8 mouse cellular contexts compared by ENCODE assay signal in the genomic region with DNA sequence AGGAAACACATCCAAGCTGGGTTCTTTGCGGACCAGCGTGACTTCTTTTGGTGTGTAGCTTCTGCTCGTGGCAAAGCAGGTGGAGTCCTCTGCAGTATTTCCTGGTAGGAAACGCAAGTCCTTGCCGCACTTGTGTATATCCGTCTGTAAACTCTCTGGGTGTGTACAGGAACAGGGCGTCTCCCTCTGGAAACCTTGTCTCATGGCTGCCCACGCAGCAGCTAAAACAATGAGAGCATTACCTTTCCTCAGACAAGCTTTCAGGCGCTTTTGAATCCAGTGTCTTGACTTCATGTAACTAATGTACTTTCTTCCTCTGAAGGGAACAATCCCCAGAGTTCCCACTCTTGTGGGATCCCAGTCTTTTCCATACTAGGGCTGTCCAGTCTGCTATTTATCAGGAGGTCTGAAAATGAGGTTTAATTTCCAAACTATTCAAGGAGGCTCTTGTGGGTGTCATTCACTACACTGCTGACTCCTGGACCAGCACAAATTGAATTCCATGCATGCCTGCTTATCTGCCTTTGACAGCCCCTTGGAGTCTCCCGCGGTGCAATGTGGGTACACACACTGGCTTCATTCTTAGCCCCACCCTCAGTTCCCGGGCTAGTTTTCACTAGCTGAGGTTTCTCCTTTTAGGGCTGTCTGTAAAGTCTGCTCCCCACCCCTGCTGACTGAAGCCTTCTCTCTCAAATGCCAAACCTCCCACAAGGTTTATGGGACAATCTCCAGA.
DNase-seq lines count a peak whose midpoint lies in the region; ATAC-seq lines count a peak whose summit lies in the region.
"Had no signal": no experiment of that assay in that cellular context is flagged by ENCODE, and none has a peak within 500 bp of the region (broad histone marks: within the 10 kb centered on the region; RNA-seq: fewer than 3 reads in every experiment).

No protein-coding gene starts in this region.

- H3K4me2 ChIP-seq in forebrain, embryonic 14.5 days (ENCODE audit: low read length) = no peak overlapping the region
- H3K4me2 ChIP-seq in hindbrain, embryonic 15.5 days = no peak overlapping the region; the same call in 1 of the 2 replicates
- H3K4me2 ChIP-seq: liver, embryonic 15.5 days had no signal

- no peaks in the 10 kb centered on the region; the same call in 1 of the 2 replicates for H3K4me1 ChIP-seq in forebrain, embryonic 14.5 days (ENCODE audit: control insufficient read depth, insufficient read depth, low read length)
- peaks cover 6% of the 10 kb centered on the region for H3K4me1 ChIP-seq in hindbrain, embryonic 15.5 days (replicated peaks)
- H3K4me1 ChIP-seq: liver, embryonic 15.5 days had no signal

- peak; percentile 67 for ATAC-seq in forebrain, embryonic 14.5 days
- ATAC-seq in hindbrain, embryonic 15.5 days (ENCODE audit: low FRiP score, low read depth) = peak; percentile 94

- no peak overlapping the region for H3K27ac ChIP-seq in forebrain, embryonic 14.5 days (ENCODE audit: low read depth, low read length)
- 0 out of 2 replicates have a peak overlapping the region, but pooled peaks have one; percentile 8 for H3K27ac ChIP-seq in hindbrain, embryonic 15.5 days (replicated peaks)
- H3K27ac ChIP-seq: liver, embryonic 15.5 days had no signal

- H3K27me3 ChIP-seq in forebrain, embryonic 14.5 days (replicated peaks; ENCODE audit: control insufficient read depth, insufficient read depth, low read length) = no peaks in the 10 kb centered on the region
- H3K27me3 ChIP-seq in hindbrain, embryonic 15.5 days = no peaks in the 10 kb centered on the region
- H3K27me3 ChIP-seq: liver, embryonic 15.5 days had no signal

- H3K36me3 ChIP-seq in forebrain, embryonic 14.5 days (ENCODE audit: control insufficient read depth, insufficient read depth, low read length) = no peaks in the 10 kb centered on the region
- no peaks in the 10 kb centered on the region for H3K36me3 ChIP-seq in hindbrain, embryonic 15.5 days
- H3K36me3 ChIP-seq: liver, embryonic 15.5 days had no signal

- H3K4me3 ChIP-seq in forebrain, embryonic 14.5 days (ENCODE audit: low read depth, low read length) = no peak overlapping the region
- H3K4me3 ChIP-seq in hindbrain, embryonic 15.5 days = no peak overlapping the region
- H3K4me3 ChIP-seq: liver, embryonic 15.5 days had no signal

- no peaks in the 10 kb centered on the region for H3K9me3 ChIP-seq in forebrain, embryonic 14.5 days (replicated peaks; ENCODE audit: control insufficient read depth, low read length)
- H3K9me3 ChIP-seq in hindbrain, embryonic 15.5 days = no peaks in the 10 kb centered on the region
- H3K9me3 ChIP-seq: liver, embryonic 15.5 days had no signal

- DNase-seq in embryo, embryonic 10.5 days (ENCODE audit: low spot score) = peak; percentile 64
- DNase-seq in forebrain, embryonic 14.5 days (ENCODE audit: low spot score) = peak; percentile 38
- DNase-seq in lung, postnatal 4 days = peak; percentile 25 to 40
- peak; percentile 23 to 56 for DNase-seq in urinary bladder, postnatal 4 days (ENCODE audit: low spot score in 2 of 2)
- no peak for DNase-seq in thymus, postnatal 25 days
- DNase-seq in layer of hippocampus, adult 9-10 months (ENCODE audit: low spot score) = no peak

- WGBS in forebrain, embryonic 14.5 days = 49% methylated on average over 12 of the region's 12 CpGs
- WGBS in hindbrain, embryonic 15.5 days = 52% methylated on average over 12 of the region's 12 CpGs

- H3K9ac ChIP-seq in forebrain, embryonic 14.5 days (ENCODE audit: low read length) = no peak overlapping the region
- no peak overlapping the region for H3K9ac ChIP-seq in hindbrain, embryonic 15.5 days
- H3K9ac ChIP-seq: liver, embryonic 15.5 days had no signal

Comparison
In these comparisons a context has a peak if more than half of its experiments do, and no peak if none do; other contexts are left out.
1. DNase-seq: peak in embryo, embryonic 10.5 days (single experiment), forebrain, embryonic 14.5 days (single experiment), lung, postnatal 4 days (2 of 2) and urinary bladder, postnatal 4 days (2 of 2); none in thymus, postnatal 25 days (single experiment) and layer of hippocampus, adult 9-10 months (single experiment).